9 mouse cellular contexts compared by ENCODE assay signal in genomic region chr4:45478178-45478577, GRCm38 (mm10). TPM values are rescaled to one million over a fixed set of nuclear protein-coding genes. Genes with fewer than 3 reads are reported as not detected.
A peak's percentile ranks its signal among the peaks of the same experiment; 100 is the strongest.
DNase-seq lines count a peak whose midpoint lies in the region; ATAC-seq lines count a peak whose summit lies in the region.
"Had no signal": no experiment of that assay in that cellular context is flagged by ENCODE, and none has a peak within 500 bp of the region (broad histone marks: within the 10 kb centered on the region; RNA-seq: fewer than 3 reads in every experiment).

No protein-coding gene starts in this region.

- peaks cover 61% of the 10 kb centered on the region for H3K4me1 ChIP-seq in forebrain, embryonic 12.5 days

- no peak overlapping the region for H3K4me3 ChIP-seq in forebrain, embryonic 12.5 days (replicated peaks)
- H3K4me3 ChIP-seq: myocyte had no signal

- no peaks in the 10 kb centered on the region for H3K36me3 ChIP-seq in forebrain, embryonic 12.5 days (replicated peaks)

- intact Hi-C loops in heart, postnatal 14 days (cut with DNase I) = loop anchor here (5.0 kb wide), 1 partner anchor 49 kb away; no protein-coding TSS in a partner anchor

- DNase-seq in heart, adult 11 months = peak; percentile 97
- DNase-seq in heart, postnatal 14 days = no peak
- peak; percentile 53 for DNase-seq in MN1 (ENCODE audit: low spot score)
- DNase-seq in layer of hippocampus, adult 9-11 months = peak; percentile 56
- DNase-seq in thymus, postnatal 25 days = no peak
- no peak for DNase-seq in spleen, postnatal 4 days (ENCODE audit: low spot score in 2 of 2)

- peak; percentile 68 for ATAC-seq in forebrain, embryonic 12.5 days (ENCODE audit: low FRiP score)
- ATAC-seq in granulocyte monocyte progenitor cell, adult 5-6 weeks (replicated peaks; ENCODE audit: poor library complexity, severe bottlenecking) = no peak; the same call in 1 of the 2 replicates

- H3K27me3 ChIP-seq in forebrain, embryonic 12.5 days = no peaks in the 10 kb centered on the region

- no peak overlapping the region for H3K9ac ChIP-seq in forebrain, embryonic 12.5 days

- peak overlapping the region; percentile 48 for H3K27ac ChIP-seq in forebrain, embryonic 12.5 days

- H3K9me3 ChIP-seq in forebrain, embryonic 12.5 days = no peaks in the 10 kb centered on the region

- H3K4me2 ChIP-seq in forebrain, embryonic 12.5 days = no peak overlapping the region; the same call in 1 of the 2 replicates

- WGBS in forebrain, embryonic 12.5 days = 22% methylated on average over 7 of the region's 7 CpGs

RNA-seq across cellular contexts. Expression of gene Shb, which starts 54.1 kb away (rescaled TPM):
- 10 to 100 TPM; 29.7 to 46.1 TPM for total RNA-seq in heart, postnatal 14 days (2021)
- 10.4 and 13.6 TPM in 2 replicates for polyA plus RNA-seq in forebrain, embryonic 12.5 days (2016; fragmentation: Nextera tagmentation; extraction: Ambion mirVana)
- 0.49 and 1.1 TPM in 2 replicates for total RNA-seq in granulocyte monocyte progenitor cell, adult 5-6 weeks (2014; fragmentation: Nextera tagmentation)
- total RNA-seq in granulocyte monocyte progenitor cell, adult 5-6 weeks (2017) = 0.72 and 2.2 TPM in 2 replicates

Comparison
In these comparisons a context has a peak if more than half of its experiments do, and no peak if none do; other contexts are left out.
1. DNase-seq: peak in heart, adult 11 months (single experiment), MN1 (single experiment) and layer of hippocampus, adult 9-11 months (single experiment); none in heart, postnatal 14 days (0 of 2), thymus, postnatal 25 days (single experiment) and spleen, postnatal 4 days (0 of 2).
2. RNA of gene Shb, which starts 54.1 kb away (total RNA-seq): 29.7 to 46.1 TPM in heart, postnatal 14 days; 0.49 to 2.2 TPM in granulocyte monocyte progenitor cell, adult 5-6 weeks; every median in the first group is over 4 times any median in the second.